Mouse (Mus musculus): ENCODE results near the gene Ifi207.
"Not testable (repeated sequence)": the region's sequence is repeated elsewhere in the genome, so short reads cannot be mapped to it uniquely, and the experiment has no call there.

The Ifi207 gene

DNA sequence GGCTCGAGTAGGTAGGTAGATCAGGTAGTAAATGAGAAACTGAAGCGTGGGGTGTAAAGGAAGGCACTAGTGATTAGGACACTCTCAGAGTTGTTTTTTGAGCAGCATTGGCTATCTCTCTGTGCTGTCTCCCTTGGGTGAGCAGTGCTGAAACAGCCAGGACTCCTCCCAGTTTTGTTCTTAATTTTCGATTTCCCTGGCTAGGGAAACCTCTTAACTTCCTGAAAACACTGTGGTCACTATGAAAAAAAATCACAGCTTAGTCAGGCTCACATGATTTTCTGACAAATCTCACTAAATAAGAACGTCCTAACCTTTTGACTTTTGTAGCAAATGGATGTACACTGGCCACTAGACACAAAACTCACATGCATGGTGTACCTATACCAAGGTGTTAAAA is at the start of gene Ifi207:
Gene Ifi207 (minus strand): TSS at position 92 of the 400 bp plus-strand sequence.
- no peak for DNase-seq (ENCODE audit: low spot score)

DNA sequence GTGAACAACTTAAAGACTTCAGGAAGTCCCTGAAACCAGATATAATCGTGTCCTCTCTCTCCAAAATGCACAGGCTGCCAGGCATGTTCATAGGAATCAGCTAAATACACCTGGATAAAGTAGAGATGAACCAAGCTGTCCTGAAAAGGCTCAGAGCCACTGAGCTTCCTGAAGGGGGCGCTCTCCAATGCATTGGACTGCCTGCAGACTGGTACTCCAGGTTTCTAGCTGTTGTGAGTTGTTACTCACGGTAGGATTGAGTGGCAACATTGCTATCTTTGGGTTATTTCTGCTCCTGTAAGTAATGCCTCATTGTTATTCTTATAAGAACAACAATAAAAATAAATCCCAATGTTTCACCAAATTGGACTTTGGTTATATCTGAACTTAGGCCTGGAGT is 31.9 kb upstream of the Ifi207 start:
- not testable (repeated sequence) for DNase-seq (ENCODE audit: low spot score)

GRCm38 (mm10) chr1:173766848-173767617 is 25.5 kb upstream of the Ifi207 start, which contains the start of gene Ifi204:
Gene Ifi204 (minus strand): TSS chr1:173766943.
- not testable (repeated sequence) for DNase-seq (ENCODE audit: low spot score)

DNA sequence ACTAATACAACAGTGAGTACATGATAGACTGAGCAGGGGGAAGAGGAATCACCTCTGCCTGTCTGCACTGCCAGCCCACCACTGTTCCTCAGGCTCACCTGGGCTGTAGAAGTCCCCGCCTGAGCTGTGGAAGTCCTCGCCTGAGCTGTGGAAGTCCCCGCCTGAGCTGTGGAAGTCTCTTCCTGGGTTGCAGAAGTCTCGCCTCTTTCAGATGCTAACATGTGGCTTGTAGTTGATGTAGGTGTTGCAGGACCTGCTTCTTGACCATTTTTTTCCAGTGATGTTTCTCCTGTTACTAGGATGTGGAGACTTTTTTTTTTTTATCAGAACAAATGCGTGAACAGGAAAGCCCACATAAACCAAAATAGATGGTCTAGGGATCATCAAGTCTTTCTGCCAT is 18.5 kb upstream of the Ifi207 start:
- DNase-seq (ENCODE audit: low spot score): not testable (repeated sequence)

DNA sequence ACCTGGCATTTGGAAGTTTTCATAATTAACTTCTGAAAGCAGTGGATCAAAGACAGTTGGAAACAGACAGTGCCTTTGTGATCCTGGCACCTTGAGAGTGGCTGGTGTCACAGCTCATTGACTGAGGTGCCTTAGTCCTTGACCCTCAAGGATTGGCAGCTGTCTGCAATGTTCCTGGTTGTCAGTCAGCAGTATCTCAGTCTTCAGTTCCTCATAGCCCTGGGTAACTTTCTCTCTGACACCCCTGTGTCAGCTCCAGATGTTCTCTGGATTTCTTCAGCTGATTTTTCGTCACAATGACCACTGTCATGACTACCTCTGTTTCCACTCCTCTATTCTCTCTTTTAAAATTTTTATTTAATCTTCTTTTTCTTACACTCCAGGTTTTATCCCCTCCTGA is 715 bp upstream of the Ifi207 start:
- no peak for DNase-seq (ENCODE audit: low spot score)

GRCm38 (mm10) chr1:173740537-173740936 is 1.0 kb downstream of the Ifi207 start:
- DNase-seq (ENCODE audit: low spot score): no peak

- no peak for DNase-seq (ENCODE audit: low spot score)
Observed at GRCm38 (mm10) chr1:173736986-173737385, 4.6 kb downstream of the Ifi207 start.

DNA sequence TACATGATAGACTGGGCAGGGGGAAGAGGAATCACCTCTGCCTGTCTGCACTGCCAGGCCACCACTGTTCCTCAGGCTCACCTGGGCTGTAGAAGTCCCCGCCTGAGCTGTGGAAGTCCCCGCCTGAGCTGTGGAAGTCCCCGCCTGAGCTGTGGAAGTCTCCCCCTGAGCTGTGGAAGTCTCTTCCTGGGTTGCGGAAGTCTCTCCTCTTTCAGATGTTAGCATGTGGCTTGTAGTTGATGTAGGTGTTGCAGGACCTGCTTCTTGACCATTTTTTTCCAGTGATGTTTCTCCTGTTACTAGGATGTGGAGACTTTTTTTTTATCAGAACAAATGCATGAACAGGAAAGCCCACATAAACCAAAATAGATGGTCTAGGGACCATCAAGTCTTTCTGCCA is 6.5 kb downstream of the Ifi207 start:
- not testable (repeated sequence) for DNase-seq (ENCODE audit: low spot score)

- no peak for DNase-seq (ENCODE audit: low spot score)
Observed at GRCm38 (mm10) chr1:173733219-173733618, 8.3 kb downstream of the Ifi207 start.

DNA sequence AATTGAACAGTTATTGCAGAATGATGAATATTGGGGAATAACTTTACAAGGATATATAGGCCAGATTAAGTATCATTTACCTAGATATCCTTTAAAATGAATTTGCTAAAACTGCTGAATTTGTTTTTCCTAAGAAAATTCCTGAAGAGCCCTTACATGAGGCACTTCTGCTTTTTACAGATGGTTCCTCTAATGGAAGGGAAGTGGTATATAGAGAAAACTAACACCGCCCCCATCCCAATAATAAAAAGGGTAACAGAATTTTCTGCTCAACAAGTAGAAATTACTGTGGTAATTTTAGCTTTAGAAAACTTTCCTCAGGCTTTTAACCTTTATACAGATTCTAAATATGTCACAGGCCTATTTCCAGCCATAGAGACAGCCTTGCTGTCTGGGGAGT is 47.3 kb downstream of the Ifi207 start:
- no peak for DNase-seq (ENCODE audit: low spot score)

GRCm38 (mm10) chr1:173678605-173679004 is 62.9 kb downstream of the Ifi207 start:
- DNase-seq (ENCODE audit: low spot score): not testable (repeated sequence)

- DNase-seq (ENCODE audit: low spot score): not testable (repeated sequence)
Observed at GRCm38 (mm10) chr1:173673458-173674097, 68.0 kb downstream of the Ifi207 start, which contains the start of gene Ifi208. Gene Ifi208 (plus strand): TSS chr1:173673675.

Measured in urinary bladder, postnatal 10 days (tissue).